Mouse (Mus musculus) testis, adult 2 months (tissue): ENCODE results near the gene Apol7a.
A peak's percentile ranks its signal among the peaks of the same experiment; 100 is the strongest.

Experiments used
- CTCF ChIP-seq: fragments of 200-500 bp; IDR thresholded peaks from 2 replicates; pipeline ENCODE4 v1.5.1; 2012; ENCODE audit warnings: low read depth, mild to moderate bottlenecking, inconsistent platforms, low read length, moderate library complexity; ENCODE audit not compliant: control insufficient read depth, insufficient read depth, insufficient replicate concordance
- POLR2A ChIP-seq: fragments of 200-500 bp; IDR thresholded peaks from 2 replicates; pipeline ENCODE4 v1.6.1; 2012; ENCODE audit warnings: low read depth, mild to moderate bottlenecking, inconsistent platforms, low read length, moderate library complexity; ENCODE audit not compliant: control insufficient read depth

- TF ChIP-seq CTCF: peak; percentile 8; the same call in 1 of the 2 replicates
- TF ChIP-seq POLR2A: no peak; the same call in 1 of the 2 replicates
Measured at GRCm38 (mm10) chr15:77382271-77382850, 16.5 kb downstream of the Apol7a start.
